Mouse (Mus musculus) thymus, adult 2 months (tissue): ENCODE data around the gene Mlana.

Source experiments
- CTCF ChIP-seq: fragments of 200-500 bp; IDR thresholded peaks from 2 replicates; pipeline ENCODE4 v1.5.1; 2012; ENCODE audit warnings: mild to moderate bottlenecking, control low read depth, low read length, moderate library complexity, borderline replicate concordance; ENCODE audit not compliant: control insufficient read depth, poor library complexity, insufficient read depth; ENCODE audit errors: extremely low read depth
- POLR2A ChIP-seq: fragments of 200-500 bp; IDR thresholded peaks from 2 replicates; pipeline ENCODE4 v1.6.1; 2012; ENCODE audit warnings: mild to moderate bottlenecking, low read length, control low read depth, moderate library complexity; ENCODE audit not compliant: control insufficient read depth, poor library complexity, insufficient read depth; ENCODE audit errors: extremely low read depth

DNA sequence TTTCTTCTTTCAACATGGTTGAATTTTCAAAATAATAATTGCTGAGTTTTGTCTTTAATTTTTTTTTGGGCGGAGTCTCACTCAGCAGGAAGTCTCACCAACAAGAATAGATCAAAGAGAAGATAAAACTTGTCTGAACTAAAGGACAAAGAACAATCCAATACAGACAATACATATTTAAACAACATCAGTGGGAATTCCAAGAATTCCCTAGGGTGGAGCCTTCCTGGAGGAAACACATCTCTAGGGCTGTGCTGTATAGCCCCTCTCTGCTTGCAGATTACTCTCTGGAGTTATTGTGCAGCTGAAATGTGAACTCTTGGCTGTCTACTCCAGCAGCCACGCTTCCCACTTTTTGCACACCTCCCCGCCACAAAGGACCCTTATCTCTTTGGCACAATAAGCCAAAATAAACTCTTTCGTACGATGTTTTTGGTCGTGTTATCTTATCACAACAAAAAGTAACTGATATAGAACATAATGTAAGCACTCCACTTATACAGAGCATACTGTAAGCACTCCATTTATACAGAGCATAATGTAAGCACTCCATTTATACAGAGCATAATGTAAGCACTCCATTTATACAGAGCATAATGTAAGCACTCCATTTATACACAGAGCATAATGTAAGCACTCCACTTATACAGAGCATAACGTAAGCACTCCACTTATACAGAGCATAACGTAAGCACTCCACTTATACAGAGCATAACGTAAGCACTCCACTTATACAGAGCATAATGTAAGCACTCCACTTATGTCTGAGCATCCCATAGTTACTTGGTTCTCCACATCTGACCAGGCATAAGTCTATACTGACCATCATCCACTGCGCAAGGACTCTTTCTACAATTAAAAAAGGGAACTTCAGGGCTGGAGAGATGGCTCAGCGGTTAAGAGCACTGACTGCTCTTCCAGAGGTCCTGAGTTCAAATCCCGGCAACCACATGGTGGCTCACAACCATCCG is 17.2 kb upstream of the Mlana start:
- no peak for TF ChIP-seq CTCF
- no peak for TF ChIP-seq POLR2A
